Mouse (Mus musculus): Measurements from ENCODE around the gene Mcfd2.
"Not testable (repeated sequence)": the region's sequence is repeated elsewhere in the genome, so short reads cannot be mapped to it uniquely, and the experiment has no call there.

Mcfd2 gene

DNA sequence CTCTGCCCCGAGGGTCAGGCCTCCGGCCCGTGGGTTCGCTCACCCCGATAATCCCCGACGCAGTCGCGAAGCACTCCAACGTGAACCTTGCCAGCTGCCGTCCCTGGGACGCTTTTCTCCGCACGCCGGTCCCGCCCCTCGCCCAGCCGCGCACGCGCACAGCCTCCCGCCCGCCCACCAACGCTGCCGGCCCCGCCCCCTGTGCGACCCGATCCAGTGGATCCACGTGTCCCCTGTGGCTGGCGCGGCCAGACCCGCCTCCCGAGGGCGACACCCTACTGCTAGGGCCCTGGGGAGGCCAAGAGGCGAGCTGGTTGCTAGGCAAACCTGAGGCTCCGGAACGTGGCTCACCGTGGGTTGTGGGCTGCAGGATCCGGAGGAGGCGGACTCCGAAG is at the start of gene Mcfd2:
Gene Mcfd2 (minus strand): TSS at position 144 of the 395 bp plus-strand sequence.
- peak; percentile 95 for DNase-seq (ENCODE audit: low read depth, low spot score)

DNA sequence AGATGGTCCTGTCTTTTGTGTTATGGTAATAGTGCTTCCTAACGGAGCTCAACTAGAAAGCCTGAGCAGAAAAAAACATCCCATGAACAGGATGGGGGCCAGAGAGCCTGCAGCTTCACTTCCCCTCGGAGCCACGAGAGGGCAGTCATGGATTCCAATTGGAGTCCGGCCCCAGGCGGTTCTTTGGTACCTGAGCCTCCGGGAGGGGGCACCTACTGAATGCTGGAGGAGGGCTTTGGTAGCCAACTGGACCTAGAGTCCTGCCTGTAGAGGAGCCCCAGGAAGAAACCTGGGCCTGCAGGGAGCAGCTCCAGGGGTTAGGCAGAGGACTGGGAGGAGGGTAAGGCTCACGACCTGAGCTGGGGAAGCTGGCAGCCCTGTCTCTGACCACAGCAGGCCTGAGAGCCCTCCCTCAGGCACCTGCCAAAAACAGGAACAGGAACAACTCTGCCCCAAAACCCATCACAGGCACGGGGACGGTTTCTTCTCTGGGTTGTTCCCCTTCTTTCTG is 49.3 kb upstream of the Mcfd2 start:
- peak; percentile 95 for DNase-seq (ENCODE audit: low read depth, low spot score)

DNA sequence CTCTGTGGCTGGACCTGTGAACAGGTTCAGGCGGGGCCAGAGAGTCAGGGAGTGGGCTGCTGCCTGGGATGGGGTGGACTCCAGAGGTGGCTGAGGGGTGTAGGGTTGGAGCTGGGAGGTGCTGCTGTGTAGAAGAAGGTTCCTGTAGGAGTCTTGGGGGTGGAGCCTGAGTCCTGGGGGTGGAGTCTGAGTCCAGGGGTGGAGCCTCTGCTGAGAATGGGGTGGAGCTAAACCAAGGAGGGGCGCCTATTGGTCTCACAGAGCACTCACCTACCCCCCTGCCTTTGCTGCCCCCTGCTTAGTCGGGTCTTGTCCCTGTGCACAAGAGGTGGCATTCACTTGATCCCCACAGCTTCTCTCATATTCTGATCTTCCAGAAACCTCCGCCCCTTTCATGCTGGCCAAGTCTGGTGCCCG is 48.8 kb upstream of the Mcfd2 start:
- peak; percentile 63 for DNase-seq (ENCODE audit: low read depth, low spot score)

DNA sequence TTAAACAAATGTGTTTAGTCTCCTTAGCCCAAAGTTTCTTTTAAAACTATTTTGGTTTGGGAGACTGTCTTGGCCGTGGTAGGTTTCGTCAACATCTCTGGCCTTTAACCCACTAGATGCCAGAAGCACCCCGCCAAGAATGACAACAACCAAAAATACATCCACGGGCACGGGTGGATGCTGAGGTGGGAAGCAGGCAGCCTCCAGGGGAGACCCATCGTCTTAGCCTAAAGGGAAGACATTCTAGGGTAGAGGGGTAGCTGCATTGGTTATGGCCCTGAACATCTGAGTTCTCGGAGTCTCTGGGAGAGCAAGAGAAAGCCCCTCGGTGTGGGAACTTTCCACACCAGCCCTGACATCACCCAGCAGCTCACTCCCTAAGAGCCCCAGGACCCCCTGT is 48.4 kb upstream of the Mcfd2 start:
- no peak for DNase-seq (ENCODE audit: low read depth, low spot score)

DNA sequence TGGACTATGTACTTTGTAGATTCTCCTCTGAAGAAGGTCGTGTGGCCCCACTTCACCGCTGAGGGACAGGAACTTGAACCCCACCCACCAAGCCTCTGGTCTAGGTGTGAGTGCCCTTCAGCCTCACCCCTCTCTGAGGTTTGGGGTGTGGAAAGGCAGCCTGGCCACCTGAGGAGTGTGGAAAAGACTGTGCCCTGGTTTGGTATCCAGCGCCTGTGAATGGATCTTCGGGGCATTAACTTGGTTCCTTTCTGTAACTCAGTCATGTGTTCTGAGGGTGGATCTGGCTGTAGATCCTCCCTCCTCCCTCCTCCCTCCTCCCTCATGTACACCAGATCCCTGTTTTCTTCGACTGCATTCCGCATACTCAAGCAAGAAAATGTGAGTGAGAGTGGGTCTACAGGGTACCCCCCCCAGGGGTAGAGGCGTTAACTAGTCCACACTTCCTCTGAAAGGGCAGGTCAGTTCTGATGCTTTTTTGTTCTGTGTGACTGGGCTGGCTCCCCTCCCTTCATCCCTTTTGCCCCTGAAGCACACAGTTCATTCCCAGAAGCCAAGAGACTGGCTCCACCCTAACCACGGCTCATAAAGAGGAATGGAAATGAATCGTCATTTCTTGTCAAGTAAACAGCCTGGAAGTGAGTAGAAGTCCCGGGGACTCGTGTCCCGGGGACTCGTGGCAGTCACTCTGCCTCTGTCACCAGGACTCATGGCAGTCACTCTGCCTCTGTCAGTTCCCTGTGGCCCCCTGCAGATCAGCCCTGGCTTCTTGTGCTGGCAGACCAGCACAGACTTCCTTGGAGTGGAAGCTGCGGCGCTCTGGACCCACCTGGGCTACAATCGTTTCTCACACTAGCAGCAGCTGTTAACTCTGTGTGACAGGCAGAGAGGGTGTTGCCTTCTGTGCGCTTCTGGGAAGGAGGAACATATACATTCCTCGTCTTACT is 47.5 kb upstream of the Mcfd2 start:
- DNase-seq (ENCODE audit: low read depth, low spot score): no peak

DNA sequence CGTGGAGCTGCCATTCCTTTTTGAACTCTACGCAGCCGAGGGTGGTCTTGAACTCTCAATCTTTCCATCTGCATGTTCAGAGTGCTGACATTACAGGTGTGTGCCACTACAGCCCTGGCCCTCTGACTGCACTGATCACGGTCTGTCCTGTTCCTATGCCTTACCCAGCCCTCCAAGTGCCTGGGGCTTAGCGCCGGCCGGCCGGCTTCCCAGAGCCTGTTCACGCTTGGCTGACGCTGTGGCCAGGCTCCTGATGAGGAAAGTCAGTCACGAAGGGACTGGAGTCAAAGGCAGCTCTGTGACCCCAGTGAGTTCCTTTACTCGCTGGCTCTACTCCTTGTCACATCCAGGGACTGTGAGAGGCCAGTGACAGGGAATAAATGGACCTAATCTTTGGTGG is 46.6 kb upstream of the Mcfd2 start:
- DNase-seq (ENCODE audit: low read depth, low spot score): no peak

DNA sequence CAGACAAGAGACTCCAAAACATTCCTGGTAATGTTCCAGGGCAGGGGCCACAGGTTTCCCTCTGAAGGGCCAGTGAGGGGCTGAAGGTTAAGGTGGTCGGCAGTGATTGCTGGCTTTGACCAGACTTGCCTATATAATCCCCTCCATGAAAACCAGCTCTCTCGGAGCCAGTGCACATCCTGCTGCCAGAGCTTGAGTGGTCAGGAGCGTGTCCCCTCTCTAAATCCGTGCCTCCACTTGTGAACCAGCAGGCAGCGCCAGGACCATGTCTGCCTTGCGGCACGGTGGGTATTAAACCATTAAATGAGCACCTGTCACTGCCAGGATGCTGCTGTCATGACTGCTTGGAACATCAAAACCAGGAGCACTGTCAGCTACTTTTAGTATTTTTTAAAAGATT is 44.8 kb upstream of the Mcfd2 start:
- DNase-seq (ENCODE audit: low read depth, low spot score): no peak

DNA sequence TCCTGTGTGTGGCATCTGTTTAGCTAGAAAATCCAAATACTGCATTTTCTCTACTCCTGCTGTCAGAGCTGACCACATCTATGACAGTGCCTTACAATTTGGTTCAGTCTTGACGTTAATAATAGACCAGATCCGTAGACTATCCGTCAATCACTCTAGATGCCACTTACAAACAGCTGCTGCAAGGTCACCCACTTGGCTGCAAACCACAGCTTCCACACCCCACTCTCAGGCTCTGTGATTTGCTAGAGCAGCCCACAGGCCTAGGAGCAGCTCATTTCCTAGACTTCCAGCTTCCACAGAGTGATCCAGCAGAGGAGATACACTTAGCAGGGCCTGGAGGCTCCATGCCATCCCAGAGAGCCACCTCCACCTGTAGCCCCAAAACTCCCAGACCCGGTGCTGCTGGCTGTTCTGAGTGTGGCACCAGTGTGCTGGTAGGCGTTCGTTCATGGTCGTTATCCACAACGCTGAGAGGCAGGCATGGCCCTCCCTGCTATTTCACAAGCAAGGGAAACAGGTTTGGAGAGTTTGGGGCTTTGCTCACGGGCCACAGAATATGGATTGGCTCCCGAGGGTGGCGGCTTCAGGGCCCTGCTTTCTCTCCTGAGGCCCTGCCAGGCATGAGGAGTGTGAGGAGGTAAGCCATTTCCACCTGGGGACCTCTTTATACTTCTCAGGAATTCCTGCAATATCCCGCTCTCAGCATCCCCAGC is 43.5 kb upstream of the Mcfd2 start:
- DNase-seq (ENCODE audit: low read depth, low spot score): no peak

DNA sequence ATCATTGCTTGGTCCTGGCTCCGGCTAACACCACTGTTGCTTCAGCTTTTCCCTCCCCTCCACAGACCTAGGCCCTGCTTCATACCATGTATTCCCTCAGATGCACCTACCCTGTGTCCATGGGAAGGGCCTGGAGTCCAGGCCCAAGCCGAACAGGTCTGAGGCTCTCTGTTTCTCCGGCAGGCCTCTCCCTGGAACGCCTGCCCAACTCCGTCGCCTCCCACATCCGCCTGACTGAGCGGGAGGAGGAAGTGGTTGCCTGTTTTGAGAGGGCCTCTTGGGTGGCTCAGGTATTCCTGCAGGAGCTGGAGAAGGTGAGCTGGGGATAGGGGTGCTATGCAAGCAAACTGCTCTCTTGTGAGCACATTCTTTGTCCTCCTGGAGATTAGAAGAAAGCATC is 41.0 kb upstream of the Mcfd2 start:
- DNase-seq (ENCODE audit: low read depth, low spot score): no peak

DNA sequence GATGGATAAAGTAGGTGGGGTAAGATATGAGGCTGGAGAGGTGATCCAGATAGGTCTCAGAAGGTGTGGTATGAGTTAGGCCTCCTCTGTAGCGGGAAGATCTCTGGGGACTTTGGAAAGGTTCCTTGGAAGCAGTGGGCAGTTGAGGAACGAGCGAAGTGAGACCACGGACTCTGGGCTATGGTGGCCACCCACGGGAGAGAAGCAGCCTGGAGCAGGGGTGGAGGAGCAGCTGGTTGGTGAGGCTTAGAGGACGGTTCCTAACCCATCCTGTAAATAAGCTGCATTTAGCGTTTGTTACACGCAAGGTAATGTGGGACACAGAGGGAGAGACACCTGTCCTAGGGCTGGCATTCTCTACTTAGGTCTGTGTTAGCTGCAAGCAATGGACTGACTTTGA is 39.3 kb upstream of the Mcfd2 start:
- DNase-seq (ENCODE audit: low read depth, low spot score): no peak

DNA sequence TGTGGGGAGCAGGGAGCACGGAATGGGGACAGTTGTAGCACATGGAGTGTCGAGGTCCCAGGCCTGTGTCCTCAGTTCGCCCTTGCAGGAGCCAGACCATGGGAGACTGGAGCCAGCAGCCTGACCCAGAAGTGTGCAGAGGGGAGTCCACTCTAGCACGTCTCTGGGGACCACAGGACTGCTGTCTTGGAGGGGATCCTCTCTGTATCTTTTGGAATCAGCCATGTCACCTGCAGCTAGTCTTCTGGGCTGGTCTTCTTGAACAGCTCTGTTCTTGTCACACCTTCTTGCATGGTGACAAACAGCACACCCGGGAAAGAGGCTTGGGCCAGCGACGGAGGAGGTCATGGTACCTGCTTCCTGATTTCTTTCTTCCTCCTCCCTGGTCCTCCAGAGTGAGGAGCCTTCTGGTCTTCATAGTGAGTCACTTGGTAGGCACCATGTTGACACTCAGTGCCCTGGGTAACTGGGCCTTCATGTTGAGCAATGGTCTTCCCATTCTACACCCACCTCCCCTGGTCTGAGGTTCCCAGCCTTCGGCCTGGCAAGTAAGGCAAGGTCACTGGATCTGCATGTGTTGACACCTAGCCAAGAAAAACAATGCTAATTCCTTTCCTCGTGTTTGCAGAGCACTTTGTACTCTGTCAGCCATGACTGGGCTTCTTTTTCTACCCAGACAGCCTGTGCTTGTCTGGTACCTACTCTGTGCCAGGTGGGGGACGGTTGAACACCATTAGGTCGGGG is 38.6 kb upstream of the Mcfd2 start:
- DNase-seq (ENCODE audit: low read depth, low spot score): no peak

DNA sequence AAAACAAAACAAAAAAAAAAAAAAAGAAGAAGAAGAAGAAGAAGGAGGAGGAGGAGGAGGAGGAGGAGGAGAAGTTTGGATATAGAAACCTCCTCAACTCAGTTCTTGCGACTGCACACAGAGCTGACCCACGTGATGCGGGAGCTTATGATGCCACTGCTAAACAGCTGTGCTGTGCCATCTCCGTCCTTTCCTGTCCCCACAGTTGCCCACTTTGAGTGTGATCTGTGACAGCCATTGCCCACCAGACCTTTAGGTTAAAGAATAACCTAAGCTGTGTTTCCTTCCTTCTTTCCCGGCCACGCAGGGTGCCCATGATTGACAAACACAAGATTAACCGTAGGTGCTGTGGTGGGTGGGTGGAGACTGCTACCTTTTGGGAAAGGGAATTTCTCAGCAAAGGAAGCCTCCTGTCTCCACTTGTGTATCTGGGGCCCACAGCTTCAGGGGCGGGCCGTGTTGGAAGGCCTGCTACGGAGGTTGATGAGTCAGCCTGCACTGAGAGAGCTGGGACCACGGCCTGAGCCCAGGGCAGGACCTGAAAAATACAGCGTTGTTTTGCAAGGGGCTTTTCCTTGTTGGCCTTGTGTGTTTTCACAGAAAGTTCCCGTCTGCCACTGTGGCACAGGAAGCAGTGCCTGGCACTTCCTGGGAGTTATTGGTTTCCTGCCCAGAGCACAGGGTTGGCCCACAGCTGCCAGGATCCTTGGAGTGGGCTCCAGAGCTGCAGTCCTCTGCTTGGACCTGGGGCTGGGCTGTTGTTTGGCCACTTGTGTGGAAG is 36.5 kb upstream of the Mcfd2 start:
- DNase-seq (ENCODE audit: low read depth, low spot score): no peak

DNA sequence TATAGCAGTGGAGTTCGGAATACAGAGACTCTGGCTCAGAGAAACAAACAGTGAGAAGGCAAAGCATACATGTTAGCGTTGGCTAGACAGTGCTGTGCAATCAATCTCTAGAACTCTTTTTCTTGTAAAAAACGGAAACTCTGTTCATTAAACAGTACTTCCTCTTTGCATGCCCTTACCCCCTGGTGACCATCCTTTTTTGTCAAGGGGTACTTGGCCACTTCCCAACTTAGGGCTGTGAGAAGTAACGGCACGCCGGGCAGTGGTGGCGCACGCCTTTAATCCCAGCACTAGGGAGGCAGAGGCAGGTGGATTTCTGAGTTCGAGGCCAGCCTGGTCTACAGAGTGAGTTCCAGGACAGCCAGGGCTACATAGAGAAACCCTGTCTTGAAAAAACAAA is 35.9 kb upstream of the Mcfd2 start:
- DNase-seq (ENCODE audit: low read depth, low spot score): not testable (repeated sequence)

DNA sequence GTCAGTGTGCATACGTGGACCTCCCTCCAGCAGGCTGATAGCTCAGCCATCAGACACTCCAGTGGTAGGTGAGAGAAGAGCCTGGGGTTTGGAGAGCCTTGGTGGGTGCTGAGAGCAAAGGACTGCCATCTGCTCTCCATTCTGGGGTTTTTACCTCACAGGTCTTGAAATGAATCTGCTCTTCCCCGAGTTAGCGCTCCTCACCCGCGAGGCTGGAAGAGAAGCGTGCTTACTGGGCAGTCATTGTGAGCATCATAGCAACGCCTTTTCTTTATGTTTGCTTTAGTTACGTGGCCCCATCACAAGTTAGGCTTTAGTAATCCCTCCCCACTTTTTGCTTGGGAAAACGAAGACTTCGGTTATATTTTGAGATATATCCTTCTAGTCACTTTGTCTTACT is 34.6 kb upstream of the Mcfd2 start:
- no peak for DNase-seq (ENCODE audit: low read depth, low spot score)

DNA sequence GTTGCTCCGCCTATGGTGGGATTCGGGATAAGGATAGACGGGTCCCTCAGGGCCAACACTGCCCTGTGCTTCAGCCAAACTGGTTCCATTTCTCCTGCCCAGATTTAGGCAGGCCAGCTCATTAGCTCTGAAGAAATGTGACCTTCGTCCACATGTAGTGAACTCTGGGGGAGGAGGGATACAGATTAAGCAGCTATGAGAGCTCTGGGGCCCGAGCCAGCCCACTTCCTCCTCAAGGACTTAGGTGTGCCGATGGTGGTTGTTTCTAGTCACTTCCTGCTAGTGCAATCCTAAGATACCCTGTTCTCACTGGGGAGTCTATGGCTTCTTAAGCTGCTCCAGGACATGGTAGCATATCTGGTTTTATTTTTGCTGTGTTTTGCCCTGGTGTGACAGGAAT is 33.2 kb upstream of the Mcfd2 start:
- no peak for DNase-seq (ENCODE audit: low read depth, low spot score)

DNA sequence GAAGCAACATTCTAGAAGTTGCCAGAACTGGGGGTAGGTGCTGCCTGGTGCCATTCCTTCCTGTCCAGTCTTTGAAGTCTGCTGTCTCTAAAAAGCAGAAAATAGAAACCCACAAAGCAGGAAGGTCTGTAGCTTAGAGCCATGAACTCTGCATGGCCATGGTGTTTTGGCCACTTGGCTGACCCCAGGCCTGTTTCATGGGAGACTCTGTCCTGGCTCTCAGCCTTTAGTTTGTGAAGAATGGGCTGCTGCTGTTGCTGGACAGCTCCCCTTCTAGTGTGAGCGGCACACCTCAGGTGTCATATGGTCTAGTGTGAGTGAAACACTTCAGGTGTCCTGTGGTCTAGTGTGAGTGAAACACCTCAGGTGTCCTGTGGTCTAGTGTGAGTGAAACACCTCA is 31.0 kb upstream of the Mcfd2 start:
- not testable (repeated sequence) for DNase-seq (ENCODE audit: low read depth, low spot score)

DNA sequence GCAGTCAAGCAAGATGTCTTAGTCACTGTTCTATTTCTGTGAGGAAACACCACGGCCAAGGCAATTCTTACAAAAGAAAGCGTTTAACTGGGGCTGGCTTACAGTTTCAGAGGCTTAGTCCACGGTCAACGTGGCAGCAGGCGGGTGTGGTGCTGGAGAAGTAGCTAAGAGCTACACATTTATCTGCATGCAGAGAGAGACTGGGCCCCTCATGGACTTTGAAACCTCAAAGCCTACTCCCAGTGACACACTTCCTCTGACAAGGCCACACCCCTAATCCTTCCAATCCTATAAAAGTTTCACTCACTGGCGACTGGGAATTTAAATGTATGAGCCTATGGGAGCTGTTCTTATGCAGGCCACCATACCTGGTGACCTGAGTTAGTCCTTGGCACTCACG is 30.0 kb upstream of the Mcfd2 start:
- DNase-seq (ENCODE audit: low read depth, low spot score): no peak

DNA sequence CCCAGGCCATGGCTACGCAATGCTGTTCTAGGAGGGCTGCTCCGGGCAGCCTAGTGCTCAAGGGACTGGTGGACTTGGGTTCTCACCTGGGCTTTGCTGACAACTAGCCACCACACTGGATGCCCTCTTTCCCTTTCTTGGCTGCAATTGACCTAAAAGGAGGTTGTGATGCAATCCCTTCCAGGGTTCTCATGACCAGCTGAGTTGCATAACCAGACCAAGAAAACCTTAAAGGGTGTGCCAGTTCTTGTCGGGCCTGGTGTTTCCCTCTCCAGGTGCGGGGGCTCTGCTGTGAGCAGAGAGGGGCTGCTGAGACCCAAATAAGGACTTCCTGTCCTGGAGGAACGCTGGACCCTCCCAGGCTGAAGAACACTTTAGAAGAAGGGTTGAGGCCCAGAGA is 27.4 kb upstream of the Mcfd2 start:
- DNase-seq (ENCODE audit: low read depth, low spot score): no peak

DNA sequence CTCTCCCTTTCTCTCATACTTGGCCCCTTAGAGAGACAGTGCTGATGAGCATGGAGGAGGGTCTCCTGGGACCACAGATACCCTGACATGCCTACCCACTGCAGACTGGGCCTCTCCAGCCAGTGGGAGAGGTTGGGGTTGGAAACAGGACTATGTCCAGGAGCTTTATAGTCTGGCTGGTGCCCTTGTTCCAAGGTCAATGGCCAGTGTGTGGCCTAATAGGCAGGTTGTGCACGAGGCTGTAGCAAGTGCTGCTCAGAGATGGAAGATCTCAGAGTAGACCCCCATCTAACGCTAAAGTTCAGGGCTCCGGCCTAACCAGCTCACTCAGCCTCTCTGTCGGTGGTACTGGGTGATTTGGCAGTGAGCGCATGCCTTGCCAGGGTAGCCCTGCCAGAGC is 26.0 kb upstream of the Mcfd2 start:
- no peak for DNase-seq (ENCODE audit: low read depth, low spot score)

DNA sequence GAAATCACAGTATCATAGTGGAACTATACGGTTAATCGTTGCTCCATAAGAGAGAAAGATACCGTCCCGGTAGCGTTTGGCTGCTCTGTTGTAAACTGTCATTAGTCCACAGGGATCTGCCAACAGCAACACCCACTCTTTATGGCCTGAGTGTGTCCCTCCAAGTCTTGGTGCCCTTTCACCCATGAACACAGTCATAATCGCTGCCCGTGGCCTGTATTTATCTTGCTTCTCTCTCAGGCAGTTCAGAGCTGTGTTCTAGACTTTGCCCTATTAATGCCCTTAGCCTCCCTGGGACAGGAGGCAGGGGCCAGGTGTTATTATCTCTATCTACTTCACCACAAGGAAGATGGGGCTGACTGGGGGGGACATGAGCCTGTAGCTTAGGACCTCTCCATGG is 25.3 kb upstream of the Mcfd2 start:
- DNase-seq (ENCODE audit: low read depth, low spot score): no peak

DNA sequence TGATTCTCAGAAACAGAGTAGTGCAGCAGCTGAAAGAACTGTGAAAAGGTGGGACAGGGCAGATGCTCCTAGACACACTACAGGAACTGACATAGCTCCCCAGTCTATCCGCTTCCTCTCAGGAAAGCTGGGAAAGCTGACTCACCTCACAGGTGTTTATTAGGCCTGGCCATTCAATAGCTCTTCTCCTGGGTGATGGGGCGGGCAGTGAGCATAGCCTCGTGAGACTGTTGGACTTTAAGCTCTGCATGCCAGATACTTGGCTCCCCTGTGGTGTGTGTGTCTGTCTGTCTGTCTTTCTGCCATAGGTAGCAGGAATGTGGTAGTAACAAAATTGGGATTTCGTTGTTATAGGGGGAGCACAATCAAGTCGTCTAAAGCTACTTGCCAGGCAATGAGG is 23.6 kb upstream of the Mcfd2 start:
- DNase-seq (ENCODE audit: low read depth, low spot score): no peak

All from brain, adult 2 months (tissue).